Mouse (Mus musculus) lung, adult 2 months (tissue): Measurements from ENCODE around the gene Gm43064.

ENCODE experiments used
- CTCF ChIP-seq: fragments of 200-500 bp; IDR thresholded peaks from 2 replicates; pipeline ENCODE4 v1.5.1; 2011; ENCODE audit warnings: mild to moderate bottlenecking, low read length, control low read depth; ENCODE audit not compliant: insufficient read depth
- POLR2A ChIP-seq: fragments of 200-500 bp; IDR thresholded peaks from 2 replicates; pipeline ENCODE4 v1.6.1; 2011; ENCODE audit warnings: low read depth, mild to moderate bottlenecking, control low read depth, low read length, borderline replicate concordance; ENCODE audit errors: extremely low read depth

- TF ChIP-seq CTCF: no peak
- TF ChIP-seq POLR2A: no peak
Measured at GRCm38 (mm10) chr3:103872663-103873098, 63.3 kb downstream of the Gm43064 start.
